Mouse (Mus musculus): Measurements from ENCODE around the gene Tbrg4. TPM values are rescaled to one million over a fixed set of nuclear protein-coding genes. Genes with fewer than 3 reads are reported as not detected.
A peak's percentile ranks its signal among the peaks of the same experiment; 100 is the strongest.

Tbrg4 gene
- total RNA-seq, 2 experiments from 2014 or later, result 42.9 to 52.9 TPM

DNA sequence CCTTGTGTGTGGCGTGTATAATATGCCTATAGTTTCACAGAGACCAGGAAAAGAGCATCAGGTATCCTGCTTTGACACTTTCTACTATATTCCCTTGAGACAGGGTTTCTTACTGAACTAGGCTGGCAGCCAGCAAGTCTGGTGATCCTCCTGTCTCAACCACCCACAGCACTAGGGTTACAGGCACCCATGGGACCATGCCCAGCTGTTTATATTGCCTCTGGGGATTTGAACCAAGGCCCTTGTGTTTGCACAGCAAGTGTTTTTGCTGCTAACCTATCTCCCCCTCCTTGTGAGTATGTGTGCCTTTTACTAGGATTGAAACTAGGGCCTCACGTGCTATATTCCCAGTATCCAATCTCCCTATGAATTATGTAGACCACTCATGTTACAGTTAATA is 44.3 kb downstream of the Tbrg4 start:
- TF ChIP-seq CTCF (conservative IDR thresholded peaks at IDR 0.05), result no peak
- Histone ChIP-seq H3K4me3 (no peak overlapping the region), H3K27ac (no peak overlapping the region)
- DNase-seq (ENCODE audit: low spot score in 2 of 2), result no peak

- H3K27ac ChIP-seq, result no peak overlapping the region
- no peak for TF ChIP-seq CTCF (conservative IDR thresholded peaks at IDR 0.05)
- no peak overlapping the region for H3K4me3 ChIP-seq
- DNase-seq (ENCODE audit: low spot score in 2 of 2), result no peak
Measured at GRCm38 (mm10) chr11:6580065-6580750, 45.7 kb downstream of the Tbrg4 start.

- Histone ChIP-seq H3K27ac (no peak overlapping the region), H3K4me3 (no peak overlapping the region)
- DNase-seq (ENCODE audit: low spot score in 2 of 2), result no peak
- TF ChIP-seq CTCF (conservative IDR thresholded peaks at IDR 0.05), result no peak
Measured at GRCm38 (mm10) chr11:6579361-6579760, 46.5 kb downstream of the Tbrg4 start.

DNA sequence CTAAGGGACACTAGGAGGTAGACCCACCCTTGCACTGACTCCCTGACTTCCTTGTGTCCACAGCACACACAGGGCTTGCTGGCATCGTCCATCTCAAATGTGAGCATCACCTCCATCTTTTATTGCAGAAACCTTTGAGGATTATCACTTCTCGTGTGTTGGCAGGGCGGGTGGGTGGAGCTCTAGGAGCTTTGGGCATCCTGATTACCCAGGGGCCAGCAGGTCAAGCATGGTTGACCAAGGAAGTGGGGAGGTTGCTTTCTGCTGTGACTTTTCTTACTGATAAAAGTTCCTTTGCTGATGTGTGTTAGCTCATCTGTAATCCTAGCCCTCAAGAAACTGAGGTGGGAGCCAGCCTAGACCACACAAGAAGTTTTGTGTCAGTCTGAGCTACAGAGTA is 49.7 kb downstream of the Tbrg4 start:
- DNase-seq (ENCODE audit: low spot score in 2 of 2), result no peak
- no peak for TF ChIP-seq CTCF (conservative IDR thresholded peaks at IDR 0.05)
- no peak overlapping the region for H3K27ac ChIP-seq
- H3K4me3 ChIP-seq, result no peak overlapping the region

- TF ChIP-seq CTCF (conservative IDR thresholded peaks at IDR 0.05), result no peak
- no peak for DNase-seq (ENCODE audit: low spot score in 2 of 2)
- H3K4me3 ChIP-seq, result no peak overlapping the region
- peak overlapping the region; percentile 84 for H3K27ac ChIP-seq
Measured at GRCm38 (mm10) chr11:6569410-6569777, 56.5 kb downstream of the Tbrg4 start.

DNA sequence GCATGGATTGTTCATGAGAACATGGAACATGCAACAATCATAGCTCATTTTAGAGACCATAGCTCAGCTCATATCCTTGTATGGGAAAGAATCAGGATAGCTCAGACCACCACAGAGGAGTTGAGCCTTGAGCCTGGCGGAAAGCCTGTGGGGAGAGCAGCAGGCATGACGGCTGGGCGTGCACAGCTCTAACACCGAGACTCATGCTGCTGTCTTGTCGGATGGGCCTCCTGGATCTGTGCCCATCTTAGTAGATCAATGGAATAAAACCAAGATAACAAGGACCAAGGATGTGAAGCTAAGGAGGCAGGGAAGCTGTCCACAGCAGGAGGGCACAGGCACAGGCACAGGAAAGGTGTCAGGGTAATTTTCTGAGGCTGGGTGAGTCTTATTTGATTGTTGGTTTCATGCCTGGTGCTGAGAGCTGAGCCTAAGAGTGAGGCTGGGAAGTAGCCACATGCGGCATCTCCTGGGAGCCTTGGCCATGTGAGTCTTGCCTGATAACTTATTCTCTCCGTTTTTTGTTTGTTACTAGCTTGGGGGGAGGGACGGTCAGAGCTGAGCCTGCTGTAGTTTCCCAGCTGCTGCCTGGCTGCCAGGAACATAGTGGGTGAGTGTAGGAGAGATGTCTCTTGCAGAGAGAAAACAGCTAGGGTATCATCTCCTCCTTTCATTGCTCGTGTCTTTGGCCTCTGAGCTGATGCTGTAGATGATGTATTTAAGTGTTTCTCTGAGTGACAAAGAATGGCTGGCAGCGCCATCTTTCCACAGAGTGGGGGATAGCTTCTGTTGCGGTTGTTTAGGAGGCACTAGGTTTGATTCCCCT is 57.1 kb downstream of the Tbrg4 start:
- H3K27ac ChIP-seq, result peak overlapping the region; percentile 84
- peak; percentile 59 to 66 for DNase-seq (ENCODE audit: low spot score in 2 of 2)
- TF ChIP-seq CTCF (conservative IDR thresholded peaks at IDR 0.05), result peak; percentile 70
- peak overlapping the region; percentile 11; the same call in 1 of the 2 replicates for H3K4me3 ChIP-seq

GRCm38 (mm10) chr11:6567951-6568350 is 57.9 kb downstream of the Tbrg4 start:
- no peak for DNase-seq (ENCODE audit: low spot score in 2 of 2)
- H3K4me3 ChIP-seq, result no peak overlapping the region
- peak overlapping the region; percentile 84 for H3K27ac ChIP-seq
- TF ChIP-seq CTCF (conservative IDR thresholded peaks at IDR 0.05), result no peak

- H3K27ac ChIP-seq, result no peak overlapping the region
- H3K4me3 ChIP-seq, result no peak overlapping the region
- DNase-seq (ENCODE audit: low spot score in 2 of 2), result no peak
- TF ChIP-seq CTCF (conservative IDR thresholded peaks at IDR 0.05), result no peak
Measured at GRCm38 (mm10) chr11:6566496-6566895, 59.4 kb downstream of the Tbrg4 start.

Other genes starting within 250 kb of the Tbrg4 start
- 100 to 1,000 TPM; 170 TPM for gene Zmiz2, start 237.0 kb downstream of the Tbrg4 start, total RNA-seq (2021)
- 1,000 to 10,000 TPM; 1,589 to 1,677 TPM for gene Ppia, start 210.6 kb downstream of the Tbrg4 start, total RNA-seq (2021)
- gene H2afv, start 181.6 kb downstream of the Tbrg4 start, total RNA-seq (2021), result 10 to 100 TPM; 43.6 to 47.3 TPM
- gene Purb, start 150.2 kb downstream of the Tbrg4 start, total RNA-seq (2021), result 100 to 1,000 TPM; 234 to 240 TPM
- under 1 TPM; 0.59 to 0.91 TPM for gene Myo1g, start 105.1 kb downstream of the Tbrg4 start, total RNA-seq (2021)
- gene Ccm2, start 79.2 kb downstream of the Tbrg4 start, total RNA-seq (2021), result 10 to 100 TPM; 50.2 to 55.8 TPM
- gene Nacad, start 20.0 kb downstream of the Tbrg4 start, total RNA-seq (2021), result 10 to 100 TPM; 36.9 to 37.1 TPM
- gene Wap, start 12.6 kb upstream of the Tbrg4 start, total RNA-seq (2021), result not detected
- 1 to 10 TPM; 6.1 to 7.6 TPM for gene Ramp3, start 32.5 kb upstream of the Tbrg4 start, total RNA-seq (2021)
- not detected for gene Gm11983, start 211.6 kb upstream of the Tbrg4 start, total RNA-seq (2021)